Mouse (Mus musculus): Measurements from ENCODE around the gene Sgta.
A peak's percentile ranks its signal among the peaks of the same experiment; 100 is the strongest.
"Not testable (repeated sequence)": the region's sequence is repeated elsewhere in the genome, so short reads cannot be mapped to it uniquely, and the experiment has no call there.

Sgta gene

GRCm38 (mm10) chr10:81059603-81060543 lies at the start of gene Sgta:
Gene Sgta (minus strand): TSS chr10:81060181.
- peak; percentile 96 for DNase-seq

DNA sequence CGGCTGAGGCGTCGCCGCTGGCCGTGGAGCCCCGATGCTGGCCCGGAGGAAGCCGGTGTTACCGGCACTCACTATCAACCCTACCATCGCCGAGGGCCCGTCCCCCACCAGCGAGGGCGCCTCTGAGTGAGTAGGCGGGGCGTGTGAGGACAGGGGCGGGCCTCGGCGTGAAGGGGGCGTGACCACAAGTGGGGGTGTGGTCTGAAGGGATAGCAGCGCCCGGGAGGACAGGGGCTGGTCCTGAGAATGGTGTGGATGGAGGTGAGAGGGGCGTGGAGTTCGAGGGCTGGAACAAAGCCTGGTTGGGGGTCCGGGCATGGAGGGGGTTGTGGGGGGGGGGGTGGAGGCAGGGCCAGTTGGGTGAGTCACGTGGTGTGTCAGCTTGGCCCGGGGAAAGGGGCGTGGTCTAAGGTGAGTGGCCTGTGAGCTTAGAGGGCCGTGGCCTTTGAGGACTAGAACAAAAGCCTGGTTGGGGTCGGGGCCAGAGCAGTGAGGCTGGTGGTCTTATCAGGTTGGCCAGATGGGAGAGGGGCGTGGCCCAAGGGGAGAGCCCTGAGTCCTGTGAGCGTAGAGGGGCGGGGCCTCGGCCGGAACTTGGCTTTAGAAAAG lies 46.2 kb upstream of the Sgta start:
- peak; percentile 78 to 86 for DNase-seq

- peak; percentile 95 to 96 for DNase-seq
Observed at GRCm38 (mm10) chr10:81105565-81106112, 45.7 kb upstream of the Sgta start, which contains the start of gene Map2k2. Gene Map2k2 (plus strand): TSS chr10:81105915.

DNA sequence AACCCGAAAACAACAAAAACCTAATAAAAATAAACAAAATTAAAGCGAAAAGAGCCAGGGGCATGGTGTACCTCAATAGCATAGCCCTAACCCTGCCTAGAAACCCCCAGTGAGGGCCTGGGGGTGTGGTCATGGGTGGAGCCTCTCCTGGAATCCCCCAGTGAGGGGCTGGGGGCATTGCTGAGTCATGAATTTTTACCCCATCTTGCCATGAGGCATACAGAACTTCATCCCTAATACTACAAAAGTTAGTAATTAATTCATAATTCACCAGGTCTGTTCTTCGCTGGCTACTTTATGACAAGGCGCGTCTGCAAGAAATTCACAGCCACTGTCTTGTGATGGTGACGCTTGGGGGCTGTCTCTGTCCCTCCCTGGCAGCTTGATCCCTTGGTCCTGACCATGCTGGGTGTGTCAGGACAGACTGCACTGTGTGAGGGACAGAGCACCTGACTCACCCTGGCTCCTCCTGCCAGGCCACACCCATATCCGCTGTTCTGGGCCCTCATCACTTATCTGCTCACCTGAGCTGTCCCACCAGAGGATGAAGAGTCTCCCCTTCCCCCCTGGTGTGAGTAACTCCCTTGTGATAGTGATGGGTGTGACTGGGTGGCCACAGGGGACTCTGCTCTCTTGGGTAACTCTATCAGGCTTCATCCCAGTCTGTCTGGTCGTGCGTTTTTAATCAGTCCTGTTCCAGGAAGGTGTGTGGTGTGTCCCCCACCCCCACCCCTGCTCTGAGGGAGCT lies 35.1 kb upstream of the Sgta start:
- DNase-seq = no peak

- no peak for DNase-seq
Observed at GRCm38 (mm10) chr10:81092465-81093250, 32.7 kb upstream of the Sgta start.

DNA sequence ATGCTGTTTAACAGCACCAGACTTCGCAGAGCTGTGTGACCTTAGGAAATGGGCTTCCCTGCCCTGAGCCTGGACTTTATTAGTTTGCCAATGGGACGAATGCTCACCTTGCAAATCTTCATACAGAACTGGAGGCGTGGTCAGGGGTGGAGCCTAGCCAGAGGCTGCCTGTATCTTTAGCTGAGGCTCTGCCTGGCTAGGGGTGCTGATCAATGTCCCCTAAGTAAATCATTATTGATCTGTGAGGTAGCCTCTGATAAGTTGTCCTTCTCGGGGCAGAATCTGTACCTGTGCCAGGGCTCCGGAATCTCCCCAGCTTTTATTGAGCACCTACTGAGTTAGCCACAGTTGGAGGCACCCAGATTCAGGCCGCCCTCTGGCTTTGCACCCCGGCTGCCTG lies 30.6 kb upstream of the Sgta start:
- no peak for DNase-seq

DNA sequence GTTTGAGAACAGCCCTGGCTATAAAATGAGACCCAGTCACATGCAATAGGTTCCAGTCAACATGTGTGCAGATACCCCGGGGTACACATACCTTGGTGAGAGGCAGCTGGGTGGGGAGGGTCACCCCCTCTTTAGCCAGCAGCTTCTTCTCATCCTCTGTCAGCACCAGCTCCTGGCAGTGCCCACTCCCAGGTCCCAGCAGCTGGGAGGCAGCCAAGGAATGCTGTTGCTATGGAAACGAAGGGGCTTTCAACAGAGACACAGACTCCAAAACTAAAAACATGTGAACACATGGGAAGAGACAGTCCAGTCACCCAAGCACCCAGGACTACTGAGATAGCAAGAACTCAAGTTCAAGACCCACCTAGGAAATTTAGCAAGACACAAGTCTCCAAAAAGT lies 29.2 kb upstream of the Sgta start:
- DNase-seq = no peak

DNA sequence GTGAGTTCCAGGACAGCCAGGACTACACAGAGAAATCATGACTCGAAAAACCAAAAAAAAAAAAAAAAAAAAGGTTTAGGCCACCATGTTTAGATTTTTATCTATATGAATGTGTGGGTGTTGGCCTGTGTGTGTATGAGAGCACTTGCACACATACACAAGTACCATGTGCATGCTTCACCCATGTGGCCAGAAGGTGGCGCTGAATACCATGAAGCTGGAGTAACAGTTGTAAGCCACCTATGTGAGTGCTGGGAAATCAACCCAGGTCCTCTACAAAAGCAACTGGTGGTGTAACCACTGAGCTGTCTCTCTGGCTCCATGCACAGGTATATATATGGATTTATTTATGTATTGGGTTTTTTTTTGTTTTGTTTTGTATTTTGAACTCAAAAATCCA lies 27.0 kb upstream of the Sgta start:
- peak in 1 of 2 experiments; percentile 46 for DNase-seq

- peak; percentile 41 to 81 for DNase-seq
Observed at GRCm38 (mm10) chr10:81082168-81082960, 22.4 kb upstream of the Sgta start.

- no peak for DNase-seq
Observed at GRCm38 (mm10) chr10:81080008-81080655, 20.2 kb upstream of the Sgta start.

DNA sequence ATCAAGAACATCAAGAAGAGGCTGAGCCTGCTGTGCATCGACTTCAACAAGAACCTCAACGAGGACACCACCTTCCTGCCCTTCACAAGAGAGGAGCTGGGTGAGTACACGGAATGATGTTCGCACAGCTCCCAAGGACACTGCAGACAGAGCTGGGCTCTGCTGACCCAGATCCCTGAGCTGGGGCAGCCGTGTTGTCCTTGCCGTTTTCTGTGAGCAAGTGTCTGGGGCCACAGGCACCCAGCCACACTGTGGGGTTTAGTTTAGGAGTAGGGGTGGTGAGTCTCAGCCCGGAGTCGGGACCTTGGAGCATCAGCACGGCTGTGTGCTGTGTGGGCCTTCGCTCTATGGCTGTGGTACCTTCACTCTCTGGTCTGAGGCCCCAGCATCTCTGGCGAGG lies 17.9 kb upstream of the Sgta start:
- no peak for DNase-seq

DNA sequence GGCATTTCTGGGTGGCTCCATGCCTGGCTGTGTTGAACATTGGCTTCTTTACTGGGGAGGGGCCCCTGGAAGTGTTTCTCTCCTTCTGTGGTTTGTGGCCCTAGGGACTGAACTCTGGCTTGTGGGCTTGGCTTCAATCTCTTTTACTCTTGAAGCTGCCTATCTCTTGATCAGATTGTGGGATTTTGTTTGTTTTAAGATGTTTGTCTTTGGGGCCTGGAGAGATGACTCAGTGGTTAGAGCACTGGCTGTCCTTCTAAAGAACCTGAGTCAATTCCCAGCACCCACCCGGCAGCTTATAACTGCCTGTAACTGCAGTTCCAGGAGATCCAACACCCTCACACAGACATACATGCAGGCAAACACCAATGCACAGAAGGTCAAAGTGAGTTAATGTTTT lies 16.4 kb upstream of the Sgta start:
- no peak for DNase-seq

DNA sequence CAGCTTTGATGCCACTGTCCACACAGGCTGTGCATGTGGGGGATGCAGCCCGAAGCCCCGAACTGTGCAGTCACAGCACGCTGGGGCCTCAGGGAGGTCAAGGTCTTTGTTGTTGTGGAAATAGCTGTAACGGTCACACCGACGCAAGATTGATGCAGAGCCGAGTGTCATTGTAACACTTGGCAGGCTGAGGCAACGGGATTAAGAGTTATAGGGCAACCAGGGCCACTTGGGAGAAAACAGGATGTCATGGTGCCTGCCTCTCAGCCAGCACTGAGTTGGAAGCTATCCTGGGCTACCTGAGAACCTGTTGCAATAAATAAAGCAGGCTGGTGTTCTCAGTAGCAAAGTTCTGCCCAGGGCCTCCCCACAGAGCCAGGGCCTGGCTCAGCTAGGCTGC lies 15.8 kb upstream of the Sgta start:
- no peak for DNase-seq

DNA sequence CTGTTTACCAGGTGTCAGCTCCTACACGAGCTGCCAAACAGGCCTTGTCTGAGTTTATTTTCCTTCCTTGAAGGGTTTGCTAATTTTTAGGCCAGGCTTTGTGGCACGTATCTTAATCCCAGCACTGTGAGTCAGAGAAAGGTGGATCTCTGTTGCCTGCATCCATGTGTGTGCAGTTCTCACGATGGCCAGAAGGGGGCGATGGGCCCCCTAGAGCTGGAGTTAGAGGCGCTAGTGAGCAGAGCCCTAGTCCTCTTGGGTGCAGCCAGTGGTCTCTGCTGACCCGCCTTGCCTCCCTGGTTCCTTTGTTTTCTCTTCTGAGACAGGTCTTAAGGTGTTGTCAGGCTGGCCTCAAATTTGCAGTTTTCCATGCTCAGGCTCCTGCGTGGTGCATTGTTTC lies 13.5 kb upstream of the Sgta start:
- DNase-seq = no peak

GRCm38 (mm10) chr10:81072290-81072689 lies 12.3 kb upstream of the Sgta start:
- no peak for DNase-seq

- peak; percentile 92 to 96 for DNase-seq
Observed at GRCm38 (mm10) chr10:81069836-81070235, 9.9 kb upstream of the Sgta start, which contains the start of gene Thop1. Gene Thop1 (plus strand): TSS chr10:81070035.

DNA sequence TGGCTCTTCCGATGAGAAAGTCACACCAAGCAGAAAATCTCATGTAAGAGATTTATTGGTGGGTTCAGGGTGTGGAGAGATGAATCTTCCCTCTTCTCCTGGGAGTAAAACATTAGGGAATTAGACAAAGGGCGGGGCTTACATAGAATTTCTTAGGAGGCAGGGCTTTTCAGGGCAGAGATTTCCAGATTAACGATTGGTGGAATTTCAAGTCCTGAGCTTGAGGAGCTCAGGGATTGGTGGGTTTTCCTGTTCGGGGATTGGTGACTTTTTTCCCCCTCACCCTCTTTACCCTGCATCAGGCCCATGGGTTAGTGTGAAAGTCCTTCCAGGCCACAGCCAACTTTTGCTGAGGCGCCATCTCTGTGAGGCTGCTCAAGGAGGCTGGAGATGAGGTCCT lies 8.7 kb upstream of the Sgta start:
- no peak for DNase-seq

GRCm38 (mm10) chr10:81064519-81064918 lies 4.5 kb upstream of the Sgta start:
- DNase-seq = not testable (repeated sequence)

DNA sequence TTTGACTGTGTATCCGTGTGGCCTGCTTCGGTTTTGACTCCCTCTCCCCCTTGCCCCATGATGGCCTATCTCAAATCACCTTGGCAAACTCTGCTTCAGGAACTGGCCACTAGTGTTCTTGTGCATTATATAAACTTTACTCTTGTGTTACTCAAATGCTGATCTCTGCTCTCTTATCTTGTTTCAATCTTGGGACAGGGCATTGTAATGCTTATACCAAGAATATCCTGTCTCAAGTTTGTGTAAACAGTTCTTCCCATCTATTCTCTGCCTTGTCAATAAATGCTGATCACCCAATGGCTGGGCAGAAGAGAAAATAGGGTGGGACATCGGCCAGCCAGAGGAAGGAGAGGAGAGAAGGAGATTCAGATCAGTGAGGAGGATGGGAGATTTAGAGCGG lies 2.7 kb upstream of the Sgta start:
- DNase-seq = no peak

GRCm38 (mm10) chr10:81058896-81059295 lies 1.1 kb downstream of the Sgta start:
- no peak for DNase-seq

All from spleen, adult 18-20 months (tissue).